Mouse (Mus musculus): ENCODE measurements around the gene Ush1g. TPM values are rescaled to one million over a fixed set of nuclear protein-coding genes. Genes with fewer than 3 reads are reported as not detected.
A peak's percentile ranks its signal among the peaks of the same experiment; 100 is the strongest.

The Ush1g gene
- polyA plus RNA-seq, 1 experiment from 2014 or later, result not detected

DNA sequence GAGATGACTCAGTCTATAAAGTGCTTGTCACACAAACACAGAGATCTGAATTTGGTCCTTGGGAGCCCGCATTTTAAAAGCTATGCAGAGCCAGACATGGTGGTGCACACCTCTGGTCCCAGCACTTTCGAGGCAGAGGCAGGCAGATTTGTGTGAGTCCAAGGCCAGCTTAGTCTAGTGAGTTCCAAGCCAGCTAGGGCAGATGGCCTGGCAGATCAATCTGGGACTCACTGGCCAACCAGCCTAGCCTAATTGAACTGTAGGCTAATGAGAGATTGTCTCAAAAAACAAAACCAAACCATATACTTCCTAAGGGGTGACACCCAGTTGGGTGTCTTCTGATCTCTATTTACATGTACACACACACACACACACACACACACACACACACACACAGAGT lies 19.4 kb upstream of the Ush1g start:
- Histone ChIP-seq H3K36me3 (ENCODE audit: control insufficient read depth, insufficient read depth, low read length) (no peaks in the 10 kb centered on the region), H3K27me3 (replicated peaks; ENCODE audit: control insufficient read depth, insufficient read depth, low read length) (0 out of 2 replicates have a peak, but pooled peaks cover 3% of the 10 kb centered on the region), H3K4me3 (ENCODE audit: low read depth, low read length) (no peak overlapping the region), H3K4me2 (ENCODE audit: low read length) (no peak overlapping the region), H3K4me1 (ENCODE audit: control insufficient read depth, insufficient read depth, low read length) (no peaks in the 10 kb centered on the region), H3K9me3 (replicated peaks; ENCODE audit: control insufficient read depth, low read length) (no peaks in the 10 kb centered on the region), H3K27ac (ENCODE audit: low read depth, low read length) (no peak overlapping the region), H3K9ac (ENCODE audit: low read length) (no peak overlapping the region)
- ATAC-seq, result no peak
- 67% methylated on average over 2 of the region's 2 CpGs for WGBS
- DNase-seq (ENCODE audit: low spot score), result no peak

DNA sequence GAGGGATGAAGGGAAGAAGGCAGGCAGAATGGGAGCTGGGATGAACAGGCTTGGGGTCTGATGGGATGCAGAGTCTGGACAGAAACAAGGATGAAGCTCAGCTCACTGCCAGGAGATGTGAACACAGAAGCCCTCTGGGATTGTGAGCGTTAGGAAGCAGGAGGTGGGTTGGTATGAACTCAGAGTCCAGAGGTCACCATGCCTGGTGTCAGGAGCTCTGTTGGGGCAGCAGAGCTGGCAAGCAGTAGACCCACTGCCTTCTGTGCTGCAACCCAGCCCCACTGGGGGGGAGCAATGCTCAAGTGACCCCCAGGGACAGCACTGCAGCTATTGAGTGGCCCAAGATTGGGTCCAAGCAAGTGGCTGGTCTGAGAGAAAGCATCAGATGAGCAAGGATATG lies 16.0 kb upstream of the Ush1g start:
- Histone ChIP-seq H3K27ac (ENCODE audit: low read depth, low read length) (no peak overlapping the region), H3K9me3 (replicated peaks; ENCODE audit: control insufficient read depth, low read length) (no peaks in the 10 kb centered on the region), H3K9ac (ENCODE audit: low read length) (no peak overlapping the region), H3K4me1 (ENCODE audit: control insufficient read depth, insufficient read depth, low read length) (peaks cover 9% of the 10 kb centered on the region), H3K4me2 (ENCODE audit: low read length) (no peak overlapping the region), H3K4me3 (ENCODE audit: low read depth, low read length) (no peak overlapping the region), H3K36me3 (ENCODE audit: control insufficient read depth, insufficient read depth, low read length) (no peaks in the 10 kb centered on the region), H3K27me3 (replicated peaks; ENCODE audit: control insufficient read depth, insufficient read depth, low read length) (peaks cover 22% of the 10 kb centered on the region)
- DNase-seq (ENCODE audit: low spot score) (no peak), ATAC-seq (no peak)
- 57% methylated on average over 1 of the region's 1 CpGs for WGBS

DNA sequence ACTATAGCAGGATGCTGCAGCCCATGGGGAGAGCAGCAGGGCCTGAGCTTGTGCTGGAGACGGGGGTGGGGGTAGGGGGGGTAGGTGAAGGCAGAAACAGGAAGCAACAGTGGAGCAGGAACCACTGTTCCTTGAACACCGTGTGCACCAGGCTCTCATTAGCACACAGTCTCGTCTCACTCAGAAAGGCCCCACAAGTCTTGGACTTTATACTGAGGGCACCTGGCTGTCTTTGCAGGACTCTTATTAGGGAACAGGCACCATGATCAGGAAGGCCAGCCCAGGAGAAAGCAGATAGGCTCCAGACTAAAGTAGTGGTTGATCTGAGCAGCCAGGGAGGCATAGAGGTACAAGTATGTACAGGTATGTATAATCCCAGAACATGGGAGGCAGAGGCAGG lies 15.5 kb upstream of the Ush1g start:
- peaks cover 22% of the 10 kb centered on the region for H3K27me3 ChIP-seq (replicated peaks; ENCODE audit: control insufficient read depth, insufficient read depth, low read length)
- no peaks in the 10 kb centered on the region for H3K9me3 ChIP-seq (replicated peaks; ENCODE audit: control insufficient read depth, low read length)
- H3K4me2 ChIP-seq (ENCODE audit: low read length), result no peak overlapping the region
- no peak for ATAC-seq
- 75% methylated on average over 3 of the region's 3 CpGs for WGBS
- peaks cover 9% of the 10 kb centered on the region for H3K4me1 ChIP-seq (ENCODE audit: control insufficient read depth, insufficient read depth, low read length)
- H3K36me3 ChIP-seq (ENCODE audit: control insufficient read depth, insufficient read depth, low read length), result no peaks in the 10 kb centered on the region
- H3K4me3 ChIP-seq (ENCODE audit: low read depth, low read length), result no peak overlapping the region
- no peak overlapping the region for H3K27ac ChIP-seq (ENCODE audit: low read depth, low read length)
- H3K9ac ChIP-seq (ENCODE audit: low read length), result no peak overlapping the region
- DNase-seq (ENCODE audit: low spot score), result no peak

DNA sequence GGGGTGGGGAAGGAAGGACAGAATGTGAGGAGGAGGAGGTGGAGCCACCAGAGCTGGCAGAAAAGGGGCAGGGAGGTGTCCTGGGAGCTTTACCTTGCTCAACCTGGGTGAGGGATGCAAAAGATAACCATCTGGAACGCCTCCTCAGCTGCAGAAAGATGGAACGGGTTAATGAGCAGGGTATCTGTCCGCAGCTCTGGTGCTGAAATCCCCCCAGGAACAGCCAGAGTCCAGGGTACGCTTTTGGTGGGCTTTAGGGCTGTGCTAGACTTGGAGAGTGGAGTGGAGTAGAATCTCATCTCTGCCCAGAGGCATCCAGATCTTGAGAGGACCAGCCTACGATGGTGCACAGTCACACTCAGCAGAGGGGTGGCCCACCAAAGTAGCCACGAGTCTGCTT lies 14.3 kb upstream of the Ush1g start:
- Histone ChIP-seq H3K27me3 (replicated peaks; ENCODE audit: control insufficient read depth, insufficient read depth, low read length) (peaks cover 22% of the 10 kb centered on the region), H3K27ac (ENCODE audit: low read depth, low read length) (no peak overlapping the region), H3K4me1 (ENCODE audit: control insufficient read depth, insufficient read depth, low read length) (peaks cover 9% of the 10 kb centered on the region), H3K36me3 (ENCODE audit: control insufficient read depth, insufficient read depth, low read length) (no peaks in the 10 kb centered on the region), H3K9ac (ENCODE audit: low read length) (no peak overlapping the region), H3K4me3 (ENCODE audit: low read depth, low read length) (no peak overlapping the region), H3K9me3 (replicated peaks; ENCODE audit: control insufficient read depth, low read length) (no peaks in the 10 kb centered on the region), H3K4me2 (ENCODE audit: low read length) (no peak overlapping the region)
- no peak for ATAC-seq
- WGBS, result 22% methylated on average over 6 of the region's 6 CpGs
- no peak for DNase-seq (ENCODE audit: low spot score)

DNA sequence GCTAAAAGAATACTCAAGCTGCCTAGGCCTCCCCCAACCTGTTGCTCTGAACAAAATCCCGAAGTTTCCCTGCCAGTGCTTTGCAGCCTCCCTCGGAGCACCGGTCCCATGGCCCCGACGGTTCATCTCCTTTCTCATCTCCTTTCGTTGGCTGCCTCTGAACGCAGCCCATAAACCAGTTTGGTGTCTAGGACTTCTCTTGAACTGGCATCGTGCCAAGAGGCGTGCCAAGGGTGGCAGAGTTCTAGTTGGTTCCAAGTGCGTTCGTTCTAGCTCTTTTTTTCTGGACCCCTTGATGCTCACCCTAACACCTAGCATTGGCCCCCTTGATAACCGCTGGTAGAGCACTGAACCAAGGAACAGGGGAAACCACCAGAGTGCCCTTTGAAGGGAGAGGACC lies 13.4 kb upstream of the Ush1g start:
- DNase-seq (ENCODE audit: low spot score) (no peak), ATAC-seq (no peak)
- H3K4me2 ChIP-seq (ENCODE audit: low read length), result no peak overlapping the region
- H3K27me3 ChIP-seq (replicated peaks; ENCODE audit: control insufficient read depth, insufficient read depth, low read length), result peaks cover 22% of the 10 kb centered on the region
- WGBS, result 51% methylated on average over 12 of the region's 12 CpGs
- no peak overlapping the region for H3K4me3 ChIP-seq (ENCODE audit: low read depth, low read length)
- H3K9ac ChIP-seq (ENCODE audit: low read length), result no peak overlapping the region
- H3K9me3 ChIP-seq (replicated peaks; ENCODE audit: control insufficient read depth, low read length), result no peaks in the 10 kb centered on the region
- H3K4me1 ChIP-seq (ENCODE audit: control insufficient read depth, insufficient read depth, low read length), result peaks cover 9% of the 10 kb centered on the region
- no peaks in the 10 kb centered on the region for H3K36me3 ChIP-seq (ENCODE audit: control insufficient read depth, insufficient read depth, low read length)
- no peak overlapping the region for H3K27ac ChIP-seq (ENCODE audit: low read depth, low read length)

DNA sequence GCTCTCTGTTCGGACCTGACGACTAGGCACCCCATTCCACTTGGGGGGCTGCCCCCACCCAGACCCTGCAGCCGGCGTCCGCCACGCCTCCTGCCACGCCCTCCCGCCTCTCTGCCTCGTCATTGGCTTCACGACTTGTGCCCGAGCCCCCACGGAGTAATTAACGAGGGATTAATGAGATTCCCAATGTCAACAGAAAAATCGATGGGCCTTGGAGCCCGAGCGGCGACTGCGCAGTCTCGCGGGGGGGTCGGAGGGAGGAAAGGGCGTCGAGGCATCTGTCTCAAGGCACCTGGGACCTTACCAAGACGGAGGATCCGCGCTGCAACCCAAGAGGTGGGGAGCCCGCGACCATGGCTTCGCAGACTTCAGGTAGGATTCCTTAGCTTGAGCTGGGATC lies 12.7 kb upstream of the Ush1g start, which contains the start of gene Otop3:
Gene Otop3 (plus strand): TSS at position 201 of the 400 bp plus-strand sequence.
- ATAC-seq (no peak), DNase-seq (ENCODE audit: low spot score) (no peak)
- WGBS, result 1% methylated on average over 27 of the region's 29 CpGs
- H3K27ac ChIP-seq (ENCODE audit: low read depth, low read length), result no peak within 1 kb of the TSS
- H3K27me3 ChIP-seq (replicated peaks; ENCODE audit: control insufficient read depth, insufficient read depth, low read length), result peaks cover 22% of the 10 kb centered on the region
- peak within 1 kb of the TSS; percentile 50 for H3K4me2 ChIP-seq (ENCODE audit: low read length)
- peak within 1 kb of the TSS; percentile 43 for H3K9ac ChIP-seq (ENCODE audit: low read length)
- H3K36me3 ChIP-seq (ENCODE audit: control insufficient read depth, insufficient read depth, low read length), result no peaks in the 10 kb centered on the region
- no peaks in the 10 kb centered on the region for H3K9me3 ChIP-seq (replicated peaks; ENCODE audit: control insufficient read depth, low read length)
- H3K4me3 ChIP-seq (ENCODE audit: low read depth, low read length), result peak within 1 kb of the TSS; percentile 12
- peaks cover 9% of the 10 kb centered on the region for H3K4me1 ChIP-seq (ENCODE audit: control insufficient read depth, insufficient read depth, low read length)

DNA sequence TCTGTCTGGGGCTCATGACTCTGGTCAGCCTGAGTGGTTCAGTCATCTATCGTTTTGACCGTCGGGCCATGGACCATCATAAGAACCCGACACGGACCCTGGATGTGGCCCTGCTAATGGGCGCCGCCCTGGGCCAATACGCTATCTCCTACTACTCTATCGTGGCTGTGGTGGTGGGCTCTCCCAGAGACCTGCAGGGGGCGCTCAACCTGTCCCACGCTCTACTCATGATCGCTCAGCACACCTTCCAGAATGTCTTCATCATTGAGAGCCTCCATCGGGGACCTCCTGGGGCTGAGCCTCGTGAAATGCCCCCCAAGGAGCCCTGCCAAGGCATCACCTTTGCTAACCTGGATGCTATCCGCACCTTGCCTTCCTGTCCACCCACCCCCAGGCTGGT lies 7.5 kb upstream of the Ush1g start:
- Histone ChIP-seq H3K27me3 (replicated peaks; ENCODE audit: control insufficient read depth, insufficient read depth, low read length) (peaks cover 10% of the 10 kb centered on the region; the same call in 1 of the 2 replicates), H3K36me3 (ENCODE audit: control insufficient read depth, insufficient read depth, low read length) (no peaks in the 10 kb centered on the region), H3K4me1 (ENCODE audit: control insufficient read depth, insufficient read depth, low read length) (peaks cover 2% of the 10 kb centered on the region), H3K4me2 (ENCODE audit: low read length) (no peak overlapping the region), H3K9me3 (replicated peaks; ENCODE audit: control insufficient read depth, low read length) (no peaks in the 10 kb centered on the region), H3K9ac (ENCODE audit: low read length) (no peak overlapping the region), H3K4me3 (ENCODE audit: low read depth, low read length) (no peak overlapping the region), H3K27ac (ENCODE audit: low read depth, low read length) (no peak overlapping the region)
- WGBS, result 74% methylated on average over 15 of the region's 15 CpGs
- ATAC-seq (no peak), DNase-seq (ENCODE audit: low spot score) (no peak)

DNA sequence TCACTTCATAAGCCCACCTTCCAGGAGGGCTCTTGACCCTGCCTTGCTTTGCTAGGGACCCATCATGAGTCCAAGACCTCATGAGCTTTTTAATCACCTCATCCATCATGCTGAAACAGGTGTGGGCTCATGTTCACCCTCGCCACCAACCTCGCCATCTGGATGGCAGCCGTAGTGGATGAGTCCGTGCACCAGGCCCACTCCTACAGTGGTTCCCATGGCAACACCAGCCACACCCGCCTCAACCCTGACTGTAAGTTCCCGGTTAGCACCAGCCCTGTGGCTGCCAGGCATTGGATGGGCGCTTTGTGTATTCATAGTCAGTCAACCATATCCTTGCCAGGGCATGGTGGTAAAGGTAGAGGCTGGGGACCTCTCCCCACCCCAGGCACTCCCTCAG lies 4.9 kb upstream of the Ush1g start:
- Histone ChIP-seq H3K27me3 (replicated peaks; ENCODE audit: control insufficient read depth, insufficient read depth, low read length) (peaks cover 32% of the 10 kb centered on the region), H3K4me2 (ENCODE audit: low read length) (no peak overlapping the region), H3K9ac (ENCODE audit: low read length) (no peak overlapping the region), H3K9me3 (replicated peaks; ENCODE audit: control insufficient read depth, low read length) (no peaks in the 10 kb centered on the region), H3K27ac (ENCODE audit: low read depth, low read length) (no peak overlapping the region), H3K4me3 (ENCODE audit: low read depth, low read length) (no peak overlapping the region), H3K4me1 (ENCODE audit: control insufficient read depth, insufficient read depth, low read length) (no peaks in the 10 kb centered on the region), H3K36me3 (ENCODE audit: control insufficient read depth, insufficient read depth, low read length) (no peaks in the 10 kb centered on the region)
- no peak for ATAC-seq
- WGBS, result 76% methylated on average over 7 of the region's 7 CpGs
- no peak for DNase-seq (ENCODE audit: low spot score)

DNA sequence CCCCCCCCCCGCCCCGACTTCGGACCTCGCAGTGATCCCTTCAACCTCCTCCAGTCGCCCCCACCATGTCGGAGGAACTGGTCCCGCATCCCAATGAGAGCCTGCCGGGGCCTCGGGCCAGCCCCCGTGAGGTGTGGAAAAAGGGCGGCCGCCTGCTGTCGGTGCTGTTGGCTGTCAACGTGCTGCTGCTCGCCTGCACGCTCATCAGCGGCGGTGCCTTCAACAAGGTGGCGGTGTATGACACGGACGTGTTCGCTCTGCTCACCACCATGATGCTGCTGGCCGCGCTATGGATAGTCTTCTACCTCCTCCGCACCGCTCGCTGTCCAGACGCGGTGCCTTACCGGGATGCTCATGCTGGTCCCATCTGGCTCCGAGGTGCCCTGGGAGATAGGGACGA lies 1.5 kb upstream of the Ush1g start:
- Histone ChIP-seq H3K4me1 (ENCODE audit: control insufficient read depth, insufficient read depth, low read length) (no peaks in the 10 kb centered on the region), H3K4me2 (ENCODE audit: low read length) (no peak overlapping the region), H3K9me3 (replicated peaks; ENCODE audit: control insufficient read depth, low read length) (no peaks in the 10 kb centered on the region), H3K36me3 (ENCODE audit: control insufficient read depth, insufficient read depth, low read length) (no peaks in the 10 kb centered on the region), H3K9ac (ENCODE audit: low read length) (no peak overlapping the region), H3K4me3 (ENCODE audit: low read depth, low read length) (no peak overlapping the region), H3K27ac (ENCODE audit: low read depth, low read length) (no peak overlapping the region), H3K27me3 (replicated peaks; ENCODE audit: control insufficient read depth, insufficient read depth, low read length) (peaks cover 66% of the 10 kb centered on the region)
- DNase-seq (ENCODE audit: low spot score) (peak; percentile 33), ATAC-seq (no peak)
- WGBS, result 22% methylated on average over 32 of the region's 32 CpGs
